Mouse (Mus musculus) bone marrow macrophage, adult 2 months (primary cell): ENCODE measurements around the gene Pdia4.

Source experiments
- CTCF ChIP-seq: IDR thresholded peaks from 2 replicates; pipeline ENCODE4 v1.5.1; 2012; ENCODE audit warnings: low read depth, mild to moderate bottlenecking, low read length, moderate library complexity
- POLR2A ChIP-seq: IDR thresholded peaks from 2 replicates; pipeline ENCODE4 v1.6.1; 2012; ENCODE audit warnings: mild to moderate bottlenecking, low read depth, low read length, borderline replicate concordance

DNA sequence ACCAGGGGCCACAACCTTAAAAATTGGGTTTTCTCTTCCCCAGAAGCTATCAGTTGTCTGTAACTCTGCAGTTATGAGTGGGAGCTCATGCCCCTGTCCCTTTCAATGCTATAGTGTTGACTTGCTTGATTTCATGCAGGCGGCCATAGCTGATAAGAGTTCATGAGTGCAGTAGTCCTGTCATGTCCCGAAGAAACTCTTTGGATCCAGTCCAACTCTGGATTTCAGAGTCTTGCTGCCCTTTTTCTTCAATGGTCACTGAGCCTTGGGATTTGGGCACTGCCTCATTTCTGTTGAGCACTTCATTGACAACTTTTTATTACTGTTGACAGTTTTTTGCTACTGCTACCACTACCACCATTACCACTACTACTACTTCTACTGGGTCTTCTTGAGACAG, 24.4 kb upstream of the Pdia4 start:
- TF ChIP-seq CTCF, result no peak
- no peak for TF ChIP-seq POLR2A
